Mouse (Mus musculus): ENCODE data around the gene Gng10. TPM values are rescaled to one million over a fixed set of nuclear protein-coding genes. Genes with fewer than 3 reads are reported as not detected.

Gng10 gene
- 31.5 and 47.5 TPM in 2 replicates for polyA plus RNA-seq (2014; fragmentation: Nextera tagmentation; extraction: Ambion mirVana)

DNA sequence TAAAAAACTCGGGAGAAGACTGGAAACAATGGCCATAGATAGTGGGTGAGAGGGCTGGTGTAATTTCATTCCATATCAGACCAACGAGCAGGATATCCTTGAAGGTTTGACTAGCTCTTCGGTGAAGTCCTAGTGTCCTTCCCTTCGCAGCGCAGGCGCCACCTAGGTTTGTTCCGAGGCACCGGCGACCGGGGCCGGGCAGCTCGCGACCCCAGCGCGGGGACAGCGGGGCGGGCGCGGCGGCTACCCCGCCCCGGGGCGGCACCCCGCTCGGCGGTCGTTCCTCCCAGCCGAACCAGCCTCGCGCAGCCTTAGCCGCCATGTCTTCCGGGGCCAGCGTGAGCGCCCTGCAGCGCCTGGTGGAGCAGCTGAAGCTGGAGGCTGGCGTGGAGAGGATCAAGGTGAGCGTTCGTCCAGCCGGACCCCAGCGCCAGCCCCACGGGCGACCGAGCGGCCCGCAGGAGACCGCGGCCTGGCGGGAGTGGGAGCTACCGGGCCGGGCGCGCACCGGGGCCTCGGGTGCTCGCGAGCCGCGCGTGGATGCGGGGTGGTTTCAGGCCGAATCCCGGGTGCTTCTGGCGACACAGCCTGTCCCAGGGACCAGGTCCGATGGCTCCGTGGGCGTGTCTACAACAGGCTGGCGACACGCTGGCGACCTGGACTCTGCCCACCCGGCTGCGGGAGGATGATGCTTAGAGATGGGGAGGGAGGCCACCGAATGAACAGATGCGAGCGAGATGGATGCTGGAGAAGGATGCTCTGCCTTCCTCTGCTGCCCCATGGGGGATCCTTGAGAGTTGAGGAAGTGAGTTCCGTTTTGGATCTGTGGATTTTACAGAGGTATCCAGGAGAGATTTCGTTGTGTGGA is at the start of gene Gng10:
Gene Gng10, plus strand, starts transcription at position 171 of the 868 bp plus-strand sequence.
- peaks cover 9% of the 10 kb centered on the region; the same call in 1 of the 2 replicates for H3K36me3 ChIP-seq (ENCODE audit: control insufficient read depth, insufficient read depth, low read length)
- peak within 1 kb of the TSS; percentile 76 for H3K9ac ChIP-seq (ENCODE audit: low read length)
- peaks cover 3% of the 10 kb centered on the region; the same call in 1 of the 2 replicates for H3K9me3 ChIP-seq (ENCODE audit: control insufficient read depth, low read length)
- H3K27me3 ChIP-seq (ENCODE audit: control insufficient read depth, insufficient read depth, low read length): no peaks in the 10 kb centered on the region
- ATAC-seq (ENCODE audit: insufficient number of reproducible peaks, insufficient read depth, low FRiP score, low read depth): peak; percentile 78
- H3K4me3 ChIP-seq (ENCODE audit: control insufficient read depth in 1 of 2, insufficient read depth in 1 of 2, low read depth in 1 of 2, low read length in 2 of 2): peak within 1 kb of the TSS; percentile 60 to 77
- WGBS: 8% methylated on average over 75 of the region's 76 CpGs
- H3K27ac ChIP-seq (replicated peaks in 1 of 2; ENCODE audit: control insufficient read depth in 1 of 2, insufficient read depth in 1 of 2, low read depth in 2 of 2, low read length in 2 of 2): no peak within 1 kb of the TSS; a peak in 2 of 4 replicates
- H3K4me2 ChIP-seq (ENCODE audit: low read length): peak within 1 kb of the TSS; percentile 72
- H3K4me1 ChIP-seq (ENCODE audit: control insufficient read depth in 2 of 2, insufficient read depth in 2 of 2, low read length in 2 of 2): peaks cover 4 to 5% of the 10 kb centered on the region in 2 experiments; a peak in 1 of 4 replicates

DNA sequence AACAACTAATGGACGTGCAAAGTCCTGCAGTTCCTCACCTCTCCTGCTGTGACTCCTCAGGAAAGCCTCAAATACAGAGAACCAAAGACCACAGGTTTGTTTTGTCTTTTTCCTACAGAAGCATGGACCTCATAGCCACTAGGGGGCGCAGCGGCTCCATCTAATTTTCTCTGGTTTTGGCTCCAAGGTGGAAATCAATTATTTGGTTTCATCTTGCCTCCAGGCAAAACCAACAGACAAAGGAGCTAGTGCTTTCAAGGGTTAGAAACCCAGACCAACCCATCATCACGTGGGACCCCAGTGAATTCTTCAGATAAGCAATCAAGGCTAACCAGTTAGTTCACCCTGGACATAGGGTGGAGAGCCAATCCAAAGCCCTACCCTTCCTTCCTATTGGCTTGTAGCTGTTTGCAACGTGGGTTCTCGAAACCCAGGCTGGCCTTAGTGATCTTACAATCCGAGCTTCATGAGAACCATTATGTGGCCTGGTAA is 49.7 kb upstream of the Gng10 start:
- no peak for ATAC-seq (ENCODE audit: insufficient number of reproducible peaks, insufficient read depth, low FRiP score, low read depth)
- Histone ChIP-seq H3K9me3 (ENCODE audit: control insufficient read depth, low read length) (no peaks in the 10 kb centered on the region), H3K4me3 (ENCODE audit: control insufficient read depth in 1 of 2, insufficient read depth in 1 of 2, low read depth in 1 of 2, low read length in 2 of 2) (no peak overlapping the region), H3K4me1 (ENCODE audit: control insufficient read depth in 2 of 2, insufficient read depth in 2 of 2, low read length in 2 of 2) (peaks cover 2 to 6% of the 10 kb centered on the region in 2 experiments; a peak in 2 of 4 replicates), H3K27ac (replicated peaks in 1 of 2; ENCODE audit: control insufficient read depth in 1 of 2, insufficient read depth in 1 of 2, low read depth in 2 of 2, low read length in 2 of 2) (no peak overlapping the region), H3K9ac (ENCODE audit: low read length) (no peak overlapping the region), H3K36me3 (ENCODE audit: control insufficient read depth, insufficient read depth, low read length) (no peaks in the 10 kb centered on the region; the same call in 1 of the 2 replicates), H3K27me3 (ENCODE audit: control insufficient read depth, insufficient read depth, low read length) (no peaks in the 10 kb centered on the region), H3K4me2 (ENCODE audit: low read length) (no peak overlapping the region)
- 19% methylated on average over 7 of the region's 7 CpGs for WGBS

DNA sequence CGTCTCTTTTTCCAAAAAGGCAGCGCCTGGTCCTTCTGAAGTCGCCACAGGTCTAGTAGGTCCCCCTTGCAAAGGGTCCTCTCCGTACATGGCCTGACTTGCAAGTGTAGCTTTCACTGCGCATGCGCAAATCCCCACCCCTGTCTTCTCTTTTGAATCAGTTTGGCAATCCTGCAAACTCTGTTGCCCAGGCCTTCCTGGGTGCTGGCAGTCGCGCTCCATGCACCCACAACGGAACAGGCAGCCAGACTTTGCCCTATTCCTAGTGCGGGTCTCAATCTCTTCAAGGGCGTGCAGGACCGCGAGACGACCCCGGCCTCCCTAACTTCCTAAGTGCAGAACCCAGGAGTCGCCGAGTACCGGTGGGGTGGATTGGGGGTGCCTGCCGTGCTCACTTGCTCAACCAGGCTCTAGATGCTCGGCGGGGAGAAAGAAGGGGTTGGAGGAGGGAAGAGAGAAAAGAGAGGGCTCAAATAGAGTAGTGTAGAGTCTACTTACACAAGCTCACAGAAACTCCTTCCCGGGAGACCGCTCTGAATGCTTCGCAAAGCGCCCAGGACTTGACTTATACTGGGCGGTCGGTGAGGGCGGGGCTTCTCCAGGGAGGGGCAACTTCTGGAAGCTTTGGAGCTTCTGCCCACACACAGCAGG is 48.2 kb upstream of the Gng10 start, which contains the start of gene Ptgr1:
Gene Ptgr1, minus strand, starts transcription at position 580 of the 651 bp plus-strand sequence.
- Histone ChIP-seq H3K9ac (ENCODE audit: low read length) (peak within 1 kb of the TSS; percentile 75), H3K36me3 (ENCODE audit: control insufficient read depth, insufficient read depth, low read length) (no peaks in the 10 kb centered on the region; the same call in 1 of the 2 replicates), H3K27ac (replicated peaks in 1 of 2; ENCODE audit: control insufficient read depth in 1 of 2, insufficient read depth in 1 of 2, low read depth in 2 of 2, low read length in 2 of 2) (peak within 1 kb of the TSS in 1 of 2 experiments; percentile 41; a peak in 2 of 4 replicates), H3K9me3 (ENCODE audit: control insufficient read depth, low read length) (no peaks in the 10 kb centered on the region), H3K4me1 (ENCODE audit: control insufficient read depth in 2 of 2, insufficient read depth in 2 of 2, low read length in 2 of 2) (peaks cover 2 to 6% of the 10 kb centered on the region in 2 experiments; a peak in 2 of 4 replicates), H3K4me3 (ENCODE audit: control insufficient read depth in 1 of 2, insufficient read depth in 1 of 2, low read depth in 1 of 2, low read length in 2 of 2) (peak within 1 kb of the TSS; percentile 79 to 91), H3K27me3 (ENCODE audit: control insufficient read depth, insufficient read depth, low read length) (no peaks in the 10 kb centered on the region), H3K4me2 (ENCODE audit: low read length) (peak within 1 kb of the TSS; percentile 95)
- under 1% methylated on average over 28 of the region's 28 CpGs for WGBS
- no peak; the same call in 1 of the 2 replicates for ATAC-seq (ENCODE audit: insufficient number of reproducible peaks, insufficient read depth, low FRiP score, low read depth)

DNA sequence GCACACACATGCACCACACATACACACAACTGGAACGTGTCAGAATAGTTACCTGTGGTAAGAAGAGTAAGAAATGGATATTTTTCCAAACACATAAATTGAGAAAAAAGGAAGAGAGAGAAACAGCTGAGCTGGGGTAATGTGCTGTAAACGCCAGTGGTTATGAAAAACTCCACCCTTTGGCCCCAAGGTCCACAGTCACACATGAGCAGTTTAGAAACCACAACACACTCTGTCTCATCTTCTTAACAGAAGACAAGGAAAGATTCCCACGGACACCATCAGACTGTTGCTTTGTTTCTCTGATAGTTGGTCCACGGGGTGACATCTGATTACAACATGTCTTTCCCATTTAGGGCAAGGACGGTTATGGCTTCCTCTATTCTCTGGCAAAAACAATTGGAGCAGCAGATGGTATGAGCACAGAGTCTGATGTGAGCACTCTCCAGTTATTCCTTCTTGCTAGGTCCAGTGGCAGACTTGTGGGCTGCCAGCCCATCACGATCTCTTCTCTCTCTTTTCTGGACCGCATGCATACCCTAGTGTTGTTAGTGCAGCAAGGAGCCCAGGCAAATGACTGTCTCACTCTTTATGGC is 45.5 kb upstream of the Gng10 start:
- Histone ChIP-seq H3K27me3 (ENCODE audit: control insufficient read depth, insufficient read depth, low read length) (no peaks in the 10 kb centered on the region), H3K4me2 (ENCODE audit: low read length) (no peak overlapping the region), H3K9me3 (ENCODE audit: control insufficient read depth, low read length) (no peaks in the 10 kb centered on the region), H3K4me3 (ENCODE audit: control insufficient read depth in 1 of 2, insufficient read depth in 1 of 2, low read depth in 1 of 2, low read length in 2 of 2) (no peak overlapping the region), H3K9ac (ENCODE audit: low read length) (no peak overlapping the region), H3K27ac (replicated peaks in 1 of 2; ENCODE audit: control insufficient read depth in 1 of 2, insufficient read depth in 1 of 2, low read depth in 2 of 2, low read length in 2 of 2) (no peak overlapping the region), H3K4me1 (ENCODE audit: control insufficient read depth in 2 of 2, insufficient read depth in 2 of 2, low read length in 2 of 2) (peaks cover 4 to 6% of the 10 kb centered on the region in 2 experiments; a peak in 3 of 4 replicates), H3K36me3 (ENCODE audit: control insufficient read depth, insufficient read depth, low read length) (no peaks in the 10 kb centered on the region)
- ATAC-seq (ENCODE audit: insufficient number of reproducible peaks, insufficient read depth, low FRiP score, low read depth): no peak
- 82% methylated on average over 7 of the region's 7 CpGs for WGBS

DNA sequence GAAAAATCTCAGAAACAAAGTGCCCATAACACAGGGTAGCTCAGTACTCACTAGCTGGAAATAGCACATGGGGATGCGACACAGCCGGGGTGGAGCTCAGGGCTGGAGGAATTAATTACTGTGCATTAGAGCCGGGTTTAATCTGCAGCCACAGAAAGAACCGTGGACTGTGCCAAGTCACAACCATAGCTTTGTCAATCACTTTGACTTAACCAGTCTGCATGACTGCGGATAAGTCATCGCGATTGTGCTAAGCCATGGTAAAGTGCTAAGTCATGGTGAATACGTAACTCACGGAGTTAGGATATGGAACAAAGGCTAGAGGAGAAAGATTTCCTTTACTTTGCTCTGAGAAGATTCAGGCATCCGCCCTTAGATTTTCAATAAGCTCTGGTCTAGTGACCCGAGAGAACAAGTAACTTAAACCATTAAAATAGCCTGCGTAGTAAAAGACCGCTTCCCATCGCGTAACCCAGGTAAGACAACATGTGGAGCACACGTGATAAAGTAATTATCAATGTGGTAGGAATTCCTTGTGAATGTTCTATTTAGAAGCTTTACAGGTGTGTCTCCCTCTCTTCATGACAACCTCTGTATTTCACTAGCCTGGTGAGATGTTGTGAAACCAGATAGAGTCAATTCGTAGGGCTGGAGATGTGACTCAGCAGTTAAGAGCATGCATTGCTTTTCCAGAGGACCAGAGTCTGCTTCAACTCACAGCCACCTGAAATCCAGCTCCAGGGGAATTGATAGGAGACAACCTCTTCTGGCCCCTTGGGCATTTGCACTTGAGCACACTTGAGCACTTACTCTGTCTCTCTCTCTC is 44.1 kb upstream of the Gng10 start:
- no peaks in the 10 kb centered on the region for H3K27me3 ChIP-seq (ENCODE audit: control insufficient read depth, insufficient read depth, low read length)
- no peak overlapping the region for H3K4me2 ChIP-seq (ENCODE audit: low read length)
- H3K9me3 ChIP-seq (ENCODE audit: control insufficient read depth, low read length): no peaks in the 10 kb centered on the region
- 79% methylated on average over 17 of the region's 17 CpGs for WGBS
- no peak overlapping the region for H3K27ac ChIP-seq (replicated peaks in 1 of 2; ENCODE audit: control insufficient read depth in 1 of 2, insufficient read depth in 1 of 2, low read depth in 2 of 2, low read length in 2 of 2)
- no peak overlapping the region for H3K4me3 ChIP-seq (ENCODE audit: control insufficient read depth in 1 of 2, insufficient read depth in 1 of 2, low read depth in 1 of 2, low read length in 2 of 2)
- no peak overlapping the region for H3K9ac ChIP-seq (ENCODE audit: low read length)
- H3K4me1 ChIP-seq (ENCODE audit: control insufficient read depth in 2 of 2, insufficient read depth in 2 of 2, low read length in 2 of 2): peaks cover 4 to 6% of the 10 kb centered on the region in 2 experiments; a peak in 3 of 4 replicates
- H3K36me3 ChIP-seq (ENCODE audit: control insufficient read depth, insufficient read depth, low read length): no peaks in the 10 kb centered on the region
- ATAC-seq (ENCODE audit: insufficient number of reproducible peaks, insufficient read depth, low FRiP score, low read depth): no peak

DNA sequence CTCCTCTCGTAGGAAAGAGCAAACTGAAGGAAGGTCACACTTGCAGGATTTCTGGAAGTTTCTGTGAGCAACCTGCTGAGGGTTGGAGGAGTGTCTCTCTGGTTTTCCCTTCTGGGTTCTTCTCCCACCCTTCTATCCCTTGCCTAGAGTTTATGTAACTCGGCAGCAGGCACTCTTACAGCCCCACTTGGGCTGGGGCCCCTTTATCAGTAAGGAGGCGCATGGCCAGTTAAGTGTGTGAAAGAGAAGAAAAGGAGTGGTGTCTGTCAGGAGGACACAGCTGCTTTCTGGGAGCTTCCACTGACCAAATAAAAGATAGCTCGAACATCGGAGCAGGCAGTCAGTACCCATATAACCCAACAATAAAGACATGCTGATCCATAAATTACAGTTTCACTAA is 42.7 kb upstream of the Gng10 start:
- ATAC-seq (ENCODE audit: insufficient number of reproducible peaks, insufficient read depth, low FRiP score, low read depth): no peak
- 36% methylated on average over 5 of the region's 5 CpGs for WGBS

More for the DNA sequence above, 42.7 kb upstream of the Gng10 start:
- Histone ChIP-seq H3K9ac (ENCODE audit: low read length) (no peak overlapping the region), H3K4me2 (ENCODE audit: low read length) (no peak overlapping the region), H3K4me3 (ENCODE audit: control insufficient read depth in 1 of 2, insufficient read depth in 1 of 2, low read depth in 1 of 2, low read length in 2 of 2) (no peak overlapping the region), H3K36me3 (ENCODE audit: control insufficient read depth, insufficient read depth, low read length) (no peaks in the 10 kb centered on the region), H3K9me3 (ENCODE audit: control insufficient read depth, low read length) (no peaks in the 10 kb centered on the region), H3K27me3 (ENCODE audit: control insufficient read depth, insufficient read depth, low read length) (no peaks in the 10 kb centered on the region), H3K27ac (replicated peaks in 1 of 2; ENCODE audit: control insufficient read depth in 1 of 2, insufficient read depth in 1 of 2, low read depth in 2 of 2, low read length in 2 of 2) (no peak overlapping the region), H3K4me1 (ENCODE audit: control insufficient read depth in 2 of 2, insufficient read depth in 2 of 2, low read length in 2 of 2) (peaks cover 3 to 6% of the 10 kb centered on the region in 2 experiments)
